Mouse (Mus musculus) hindbrain, embryonic 10.5 days (tissue): ENCODE data around the gene Ahnak2. TPM values are rescaled to one million over a fixed set of nuclear protein-coding genes. Genes with fewer than 3 reads are reported as not detected.

Source experiments
- DNase-seq: peaks from one replicate; pipeline ENCODE4 v3.0.0-alpha.2; 2017; ENCODE audit warnings: low spot score
- H3K27ac ChIP-seq: fragments of 300-500 bp; sonication (generic); 2 replicates; pipeline ENCODE4 v1.5.1; 2016; ENCODE audit warnings: mild to moderate bottlenecking, moderate library complexity
- H3K27me3 ChIP-seq: fragments of 300-500 bp; sonication (generic); 2 replicates; pipeline ENCODE4 v1.6.1; 2016; ENCODE audit warnings: mild to moderate bottlenecking; ENCODE audit not compliant: poor library complexity, insufficient read depth, severe bottlenecking
- H3K36me3 ChIP-seq: fragments of 300-500 bp; sonication (generic); 2 replicates; pipeline ENCODE4 v1.6.1; 2016; ENCODE audit warnings: mild to moderate bottlenecking, moderate library complexity
- H3K4me1 ChIP-seq: fragments of 300-500 bp; sonication (generic); replicated peaks from 2 replicates; pipeline ENCODE4 v1.6.1; 2016; ENCODE audit warnings: mild to moderate bottlenecking
- H3K4me3 ChIP-seq: fragments of 300-500 bp; sonication (generic); 2 replicates; pipeline ENCODE4 v1.5.1; 2016; ENCODE audit warnings: mild to moderate bottlenecking, moderate library complexity
- H3K9me3 ChIP-seq: fragments of 300-500 bp; sonication (generic); 2 replicates; pipeline ENCODE4 v1.6.1; 2016; ENCODE audit warnings: mild to moderate bottlenecking, moderate library complexity
- WGBS: fragments of 180-500 bp; shearing (Covaris S2); methylation state at CpG from one replicate; pipeline ENCODE4 v1.1.7; 2016; 5-methylcytosine and 5-hydroxymethylcytosine counted together
- polyA plus RNA-seq: library from polyadenylated mRNA; unstranded; fragments of >200 nt; fragmentation: Nextera tagmentation; extraction: Ambion mirVana; gene quantifications from 2 replicates; pipeline ENCODE4 v1.2.1, GENCODE M21; 2016

Ahnak2 gene
- polyA plus RNA-seq, 1 experiment from 2014 or later, result 0.37 TPM

- H3K9me3 ChIP-seq, result no peaks in the 10 kb centered on the region
- no peak overlapping the region for H3K27ac ChIP-seq
- DNase-seq, result no peak
- 84% methylated on average over 8 of the region's 8 CpGs for WGBS
- H3K4me3 ChIP-seq, result no peak overlapping the region
- H3K4me1 ChIP-seq, result peaks cover 11% of the 10 kb centered on the region
- peaks cover 13% of the 10 kb centered on the region; the same call in 1 of the 2 replicates for H3K36me3 ChIP-seq
- peaks cover 14% of the 10 kb centered on the region for H3K27me3 ChIP-seq
Measured at GRCm38 (mm10) chr12:112727801-112728200, 74.7 kb downstream of the Ahnak2 start.

- peaks cover 49% of the 10 kb centered on the region for H3K27me3 ChIP-seq
- H3K4me1 ChIP-seq, result peaks cover 29% of the 10 kb centered on the region
- H3K9me3 ChIP-seq, result no peaks in the 10 kb centered on the region
- no peak overlapping the region for H3K27ac ChIP-seq
- H3K36me3 ChIP-seq, result 0 out of 2 replicates have a peak, but pooled peaks cover 4% of the 10 kb centered on the region
- H3K4me3 ChIP-seq, result no peak overlapping the region
- WGBS, result 78% methylated on average over 11 of the region's 11 CpGs
- peak; percentile 81 for DNase-seq
Measured at GRCm38 (mm10) chr12:112724077-112724805, 78.2 kb downstream of the Ahnak2 start.

DNA sequence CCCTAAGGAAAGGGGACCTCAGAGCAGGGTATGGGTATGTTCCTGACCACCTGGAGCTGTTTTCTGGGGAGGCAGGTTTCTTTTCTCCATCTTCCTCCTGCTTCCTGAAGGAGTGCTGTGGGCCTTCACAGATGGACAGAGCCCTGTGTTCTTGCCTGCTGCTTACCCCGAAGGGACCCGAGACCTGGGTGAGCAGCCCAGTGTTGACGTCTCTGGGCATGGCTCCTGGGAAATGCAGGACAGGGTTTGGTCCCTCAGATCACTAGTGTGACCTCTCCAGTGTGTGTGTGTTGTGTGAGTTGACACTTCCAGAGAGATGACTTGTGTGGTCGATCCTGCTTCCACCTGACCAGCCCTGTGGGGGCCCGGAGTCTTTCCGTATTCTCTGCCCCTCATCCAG, 79.0 kb downstream of the Ahnak2 start:
- peak overlapping the region; percentile 87; the same call in 1 of the 2 replicates for H3K4me3 ChIP-seq
- H3K4me1 ChIP-seq, result peaks cover 29% of the 10 kb centered on the region
- H3K27ac ChIP-seq, result no peak overlapping the region
- 82% methylated on average over 6 of the region's 6 CpGs for WGBS
- peaks cover 52% of the 10 kb centered on the region for H3K27me3 ChIP-seq
- no peak for DNase-seq
- H3K9me3 ChIP-seq, result no peaks in the 10 kb centered on the region
- H3K36me3 ChIP-seq, result 0 out of 2 replicates have a peak, but pooled peaks cover 4% of the 10 kb centered on the region

- Histone ChIP-seq H3K4me1 (peaks cover 29% of the 10 kb centered on the region), H3K4me3 (peak overlapping the region; percentile 87), H3K9me3 (no peaks in the 10 kb centered on the region), H3K27ac (peak overlapping the region; percentile 84), H3K36me3 (0 out of 2 replicates have a peak, but pooled peaks cover 4% of the 10 kb centered on the region), H3K27me3 (peaks cover 52% of the 10 kb centered on the region)
- no peak for DNase-seq
- WGBS, result 11% methylated on average over 5 of the region's 5 CpGs
Measured at GRCm38 (mm10) chr12:112723028-112723330, 79.5 kb downstream of the Ahnak2 start.

- Histone ChIP-seq H3K9me3 (no peaks in the 10 kb centered on the region), H3K4me3 (peak overlapping the region; percentile 87), H3K27ac (peak overlapping the region; percentile 84), H3K4me1 (peaks cover 29% of the 10 kb centered on the region), H3K27me3 (peaks cover 52% of the 10 kb centered on the region), H3K36me3 (0 out of 2 replicates have a peak, but pooled peaks cover 4% of the 10 kb centered on the region)
- under 1% methylated on average over 74 of the region's 75 CpGs for WGBS
- DNase-seq, result peak; percentile 47
Measured at GRCm38 (mm10) chr12:112722240-112723027, 80.0 kb downstream of the Ahnak2 start.

Other genes with a start within 250 kb of the Ahnak2 start
- gene Inf2, start 213.9 kb downstream of the Ahnak2 start, polyA plus RNA-seq, result 1.5 and 1.8 TPM in 2 replicates
- gene Adssl1, start 182.6 kb downstream of the Ahnak2 start, polyA plus RNA-seq, result 3.7 and 5.5 TPM in 2 replicates
- gene Siva1, start 158.0 kb downstream of the Ahnak2 start, polyA plus RNA-seq, result 281 and 334 TPM in 2 replicates
- gene Akt1, start 127.8 kb downstream of the Ahnak2 start, polyA plus RNA-seq, result 50.9 and 56.8 TPM in 2 replicates
- gene Zbtb42, start 123.8 kb downstream of the Ahnak2 start, polyA plus RNA-seq, result 7.1 and 10.9 TPM in 2 replicates
- gene Cep170b, start 82.2 kb downstream of the Ahnak2 start, polyA plus RNA-seq, result 6.7 and 8.7 TPM in 2 replicates
- gene Pld4, start 42.0 kb downstream of the Ahnak2 start, polyA plus RNA-seq, result 5.2 and 5.7 TPM in 2 replicates
- gene Clba1, start 6.3 kb upstream of the Ahnak2 start, polyA plus RNA-seq, result 15.5 and 17.2 TPM in 2 replicates
- gene Cdca4, start 26.8 kb upstream of the Ahnak2 start, polyA plus RNA-seq, result 176 and 179 TPM in 2 replicates
- 0.06 and 0.08 TPM in 2 replicates for gene Gpr132, start 65.6 kb upstream of the Ahnak2 start, polyA plus RNA-seq
- 4.7 and 4.8 TPM in 2 replicates for gene Jag2, start 127.1 kb upstream of the Ahnak2 start, polyA plus RNA-seq
- 79.5 and 83.0 TPM in 2 replicates for gene Nudt14, start 139.5 kb upstream of the Ahnak2 start, polyA plus RNA-seq
- 22.8 and 27.2 TPM in 2 replicates for gene Btbd6, start 173.8 kb upstream of the Ahnak2 start, polyA plus RNA-seq
- 55.4 and 57.1 TPM in 2 replicates for gene Brf1, start 198.0 kb upstream of the Ahnak2 start, polyA plus RNA-seq
- 19.3 and 25.6 TPM in 2 replicates for gene Pacs2, start 211.9 kb upstream of the Ahnak2 start, polyA plus RNA-seq